14 mouse cellular contexts compared by ENCODE assay signal in genomic region chr5:131850632-131851335, GRCm38 (mm10).
DNase-seq lines count a peak whose midpoint lies in the region; ATAC-seq lines count a peak whose summit lies in the region.
"Had no signal": no experiment of that assay in that cellular context is flagged by ENCODE, and none has a peak within 500 bp of the region (broad histone marks: within the 10 kb centered on the region; RNA-seq: fewer than 3 reads in every experiment).

No protein-coding gene starts in this region.

- WGBS in embryonic facial prominence, embryonic 15.5 days: 42% methylated on average over 8 of the region's 8 CpGs
- WGBS in limb, embryonic 13.5 days: 18% methylated on average over 8 of the region's 8 CpGs

- no peak overlapping the region for H3K4me3 ChIP-seq in embryonic facial prominence, embryonic 15.5 days (replicated peaks)
- no peak overlapping the region for H3K4me3 ChIP-seq in limb, embryonic 13.5 days
- H3K4me3 ChIP-seq: lung, embryonic 15.5 days had no signal

- no peaks in the 10 kb centered on the region for H3K9me3 ChIP-seq in embryonic facial prominence, embryonic 15.5 days (replicated peaks)
- no peaks in the 10 kb centered on the region for H3K9me3 ChIP-seq in limb, embryonic 13.5 days
- H3K9me3 ChIP-seq: lung, embryonic 15.5 days had no signal

- H3K36me3 ChIP-seq in embryonic facial prominence, embryonic 15.5 days: no peaks in the 10 kb centered on the region
- H3K36me3 ChIP-seq in limb, embryonic 13.5 days: no peaks in the 10 kb centered on the region
- H3K36me3 ChIP-seq: lung, embryonic 15.5 days had no signal

- no peak overlapping the region for H3K4me2 ChIP-seq in embryonic facial prominence, embryonic 15.5 days (replicated peaks)
- H3K4me2 ChIP-seq in limb, embryonic 13.5 days (replicated peaks): peak overlapping the region; percentile 50
- H3K4me2 ChIP-seq: lung, embryonic 15.5 days had no signal

- DNase-seq in kidney, adult 18-20 months: peak; percentile 6
- no peak for DNase-seq in kidney, postnatal 4 days
- DNase-seq in forelimb bud, embryonic 11.5 days (ENCODE audit: low read depth, low spot score): peak; percentile 41
- no peak for DNase-seq in spleen, postnatal 14 days (ENCODE audit: low spot score in 2 of 2)
- DNase-seq: adrenal gland, postnatal 25 days; heart, adult 11 months; heart, postnatal 36 days; left cerebral cortex, postnatal 4 days; right cerebral cortex, postnatal 14 days had no signal

- H3K4me1 ChIP-seq in embryonic facial prominence, embryonic 15.5 days: peaks cover 28% of the 10 kb centered on the region
- peaks cover 45% of the 10 kb centered on the region for H3K4me1 ChIP-seq in limb, embryonic 13.5 days

- peak; percentile 13; the same call in 1 of the 2 replicates for ATAC-seq in embryonic facial prominence, embryonic 15.5 days (ENCODE audit: insufficient number of reproducible peaks, low FRiP score, low TSS enrichment, low read depth)
- ATAC-seq in limb, embryonic 13.5 days (ENCODE audit: low FRiP score, low read depth): peak; percentile 59
- ATAC-seq in megakaryocyte progenitor cell, adult 5-6 weeks (replicated peaks; ENCODE audit: poor library complexity): no peak

- no peak overlapping the region for H3K9ac ChIP-seq in embryonic facial prominence, embryonic 15.5 days
- no peak overlapping the region for H3K9ac ChIP-seq in limb, embryonic 13.5 days
- H3K9ac ChIP-seq: lung, embryonic 15.5 days had no signal

- peak overlapping the region; percentile 41; the same call in 1 of the 2 replicates for H3K27ac ChIP-seq in embryonic facial prominence, embryonic 15.5 days (replicated peaks)
- H3K27ac ChIP-seq in limb, embryonic 13.5 days: peak overlapping the region; percentile 74; the same call in 1 of the 2 replicates
- H3K27ac ChIP-seq: lung, embryonic 15.5 days had no signal

- 0 out of 2 replicates have a peak, but pooled peaks cover 6% of the 10 kb centered on the region for H3K27me3 ChIP-seq in embryonic facial prominence, embryonic 15.5 days
- H3K27me3 ChIP-seq in limb, embryonic 13.5 days: peaks cover 12% of the 10 kb centered on the region; the same call in 1 of the 2 replicates
- H3K27me3 ChIP-seq: CH12.LX; lung, embryonic 15.5 days had no signal

Comparison
In these comparisons a context has a peak if more than half of its experiments do, and no peak if none do; other contexts are left out.
1. DNase-seq: peak in kidney, adult 18-20 months (single experiment) and forelimb bud, embryonic 11.5 days (single experiment); none in kidney, postnatal 4 days (0 of 2) and spleen, postnatal 14 days (0 of 2).